Mouse (Mus musculus): Measurements from ENCODE around the gene Abcg5.

DNA sequence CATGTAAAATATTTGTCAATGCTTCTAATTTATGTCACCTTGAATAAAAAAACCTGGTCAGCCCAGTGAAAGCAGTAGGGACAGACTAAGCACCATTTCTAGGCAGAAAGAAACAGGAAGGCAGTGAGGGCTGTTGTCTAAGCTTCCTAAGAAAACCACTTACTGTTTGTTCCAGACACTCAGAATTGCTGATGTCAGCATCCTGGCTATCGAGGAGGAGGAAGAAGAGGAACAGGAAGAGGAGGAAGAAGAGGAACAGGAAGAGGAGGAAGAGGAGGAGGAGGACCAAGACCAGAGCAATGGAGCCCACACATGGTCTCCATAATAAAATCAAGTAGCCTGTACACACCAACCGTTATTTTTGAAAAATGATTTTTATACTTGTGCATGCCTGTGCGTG, 36.3 kb upstream of the Abcg5 start:
- TF ChIP-seq GATA1 (IDR thresholded peaks at IDR 0.05; ENCODE audit: low read length) (no peak), TAL1 (IDR thresholded peaks at IDR 0.05; ENCODE audit: low read length) (no peak)
